Mouse (Mus musculus) megakaryocyte, embryonic 14.5 days (primary cell): ENCODE results near the gene Nomo1.

Experiments
- FLI1 ChIP-seq: IDR thresholded peaks from 2 replicates; pipeline ENCODE4 v1.6.1; 2012; ENCODE audit warnings: low read length, inconsistent platforms, mixed read lengths
- GATA1 ChIP-seq: IDR thresholded peaks from 3 replicates; pipeline ENCODE4 v1.6.1; 2012; ENCODE audit warnings: mixed read lengths, low read length, inconsistent platforms, borderline replicate concordance

- TF ChIP-seq GATA1, result no peak
- no peak for TF ChIP-seq FLI1
These were observed 14.5 kb downstream of the Nomo1 start for GRCm38 (mm10) chr7:46047873-46048562.
